Mouse (Mus musculus): ENCODE data around the gene Olfr724. TPM values are rescaled to one million over a fixed set of nuclear protein-coding genes. Genes with fewer than 3 reads are reported as not detected.
"Not testable (repeated sequence)": the region's sequence is repeated elsewhere in the genome, so short reads cannot be mapped to it uniquely, and the experiment has no call there.

The Olfr724 gene
- not detected in 2 replicates for polyA plus RNA-seq (2014; fragmentation: Nextera tagmentation; extraction: Ambion mirVana)

- not testable (repeated sequence) for H3K27me3 ChIP-seq (ENCODE audit: control insufficient read depth, insufficient read depth, low read length); ATAC-seq (ENCODE audit: low FRiP score, low TSS enrichment); H3K4me2 ChIP-seq (ENCODE audit: low read length); H3K9me3 ChIP-seq (ENCODE audit: control insufficient read depth, low read length); H3K9ac ChIP-seq (replicated peaks; ENCODE audit: low read length); H3K36me3 ChIP-seq (ENCODE audit: control insufficient read depth, insufficient read depth, low read length); DNase-seq; H3K4me3 ChIP-seq (replicated peaks; ENCODE audit: low read depth, low read length); H3K27ac ChIP-seq (replicated peaks; ENCODE audit: low read depth, low read length); H3K4me1 ChIP-seq (ENCODE audit: control insufficient read depth, insufficient read depth, low read length)
- WGBS, result 73% methylated on average over 1 of the region's 1 CpGs
These were observed at the start of gene Olfr724 for GRCm38 (mm10) chr14:49963174-49963573. Gene Olfr724, minus strand, starts transcription at chr14:49963274.

GRCm38 (mm10) chr14:49955890-49956289, 7.2 kb downstream of the Olfr724 start:
- Histone ChIP-seq H3K9ac (replicated peaks; ENCODE audit: low read length) (no peak overlapping the region), H3K4me3 (replicated peaks; ENCODE audit: low read depth, low read length) (no peak overlapping the region), H3K4me2 (ENCODE audit: low read length) (no peak overlapping the region), H3K9me3 (ENCODE audit: control insufficient read depth, low read length) (no peaks in the 10 kb centered on the region), H3K4me1 (ENCODE audit: control insufficient read depth, insufficient read depth, low read length) (no peaks in the 10 kb centered on the region), H3K36me3 (ENCODE audit: control insufficient read depth, insufficient read depth, low read length) (no peaks in the 10 kb centered on the region), H3K27me3 (ENCODE audit: control insufficient read depth, insufficient read depth, low read length) (no peaks in the 10 kb centered on the region), H3K27ac (replicated peaks; ENCODE audit: low read depth, low read length) (no peak overlapping the region)
- WGBS, result 59% methylated on average over 2 of the region's 2 CpGs
- DNase-seq (no peak), ATAC-seq (ENCODE audit: low FRiP score, low TSS enrichment) (no peak)

- H3K4me3 ChIP-seq (replicated peaks; ENCODE audit: low read depth, low read length); DNase-seq; H3K4me1 ChIP-seq (ENCODE audit: control insufficient read depth, insufficient read depth, low read length); H3K9me3 ChIP-seq (ENCODE audit: control insufficient read depth, low read length); ATAC-seq (ENCODE audit: low FRiP score, low TSS enrichment); H3K9ac ChIP-seq (replicated peaks; ENCODE audit: low read length); H3K36me3 ChIP-seq (ENCODE audit: control insufficient read depth, insufficient read depth, low read length); H3K4me2 ChIP-seq (ENCODE audit: low read length); H3K27ac ChIP-seq (replicated peaks; ENCODE audit: low read depth, low read length); H3K27me3 ChIP-seq (ENCODE audit: control insufficient read depth, insufficient read depth, low read length): not testable (repeated sequence)
These were observed 31.4 kb downstream of the Olfr724 start, which contains the start of gene Olfr723 for GRCm38 (mm10) chr14:49931687-49932086. Gene Olfr723, minus strand, starts transcription at chr14:49931787.

Other genes with a start within 250 kb of the Olfr724 start
- gene Armh4, start 179.9 kb downstream of the Olfr724 start, polyA plus RNA-seq (2014; fragmentation: Nextera tagmentation; extraction: Ambion mirVana), result 19.8 and 30.4 TPM in 2 replicates
- gene Olfr722, start 61.3 kb downstream of the Olfr724 start, polyA plus RNA-seq (2014; fragmentation: Nextera tagmentation; extraction: Ambion mirVana), result not detected in 2 replicates
- not detected in 2 replicates for gene Olfr723, start 31.5 kb downstream of the Olfr724 start, polyA plus RNA-seq (2014; fragmentation: Nextera tagmentation; extraction: Ambion mirVana)
- not detected in 2 replicates for gene Olfr725, start 77.1 kb upstream of the Olfr724 start, polyA plus RNA-seq (2014; fragmentation: Nextera tagmentation; extraction: Ambion mirVana)
- not detected in 2 replicates for gene Olfr726, start 127.7 kb upstream of the Olfr724 start, polyA plus RNA-seq (2014; fragmentation: Nextera tagmentation; extraction: Ambion mirVana)
- not detected in 2 replicates for gene Olfr727, start 159.9 kb upstream of the Olfr724 start, polyA plus RNA-seq (2014; fragmentation: Nextera tagmentation; extraction: Ambion mirVana)
- gene Olfr728, start 179.4 kb upstream of the Olfr724 start, polyA plus RNA-seq (2014; fragmentation: Nextera tagmentation; extraction: Ambion mirVana), result not detected in 2 replicates
- gene Olfr729, start 189.6 kb upstream of the Olfr724 start, polyA plus RNA-seq (2014; fragmentation: Nextera tagmentation; extraction: Ambion mirVana), result not detected in 2 replicates
- gene Olfr730, start 224.9 kb upstream of the Olfr724 start, polyA plus RNA-seq (2014; fragmentation: Nextera tagmentation; extraction: Ambion mirVana), result not detected in 2 replicates

Measured in midbrain, embryonic 14.5 days (tissue).